Mouse (Mus musculus) testis, adult 2 months (tissue): Measurements from ENCODE around the gene Tia1. TPM values are rescaled to one million over a fixed set of nuclear protein-coding genes. Genes with fewer than 3 reads are reported as not detected.

Source experiments
- H3K27ac ChIP-seq: fragments of 200-500 bp; 2 replicates; pipeline ENCODE4 v1.5.1; 2012; ENCODE audit warnings: low read depth, low read length; ENCODE audit not compliant: control insufficient read depth, insufficient read depth
- H3K27me3 ChIP-seq: fragments of 200-500 bp; 2 replicates; pipeline ENCODE4 v1.6.1; 2012; ENCODE audit warnings: mild to moderate bottlenecking, low read length, moderate library complexity; ENCODE audit not compliant: control insufficient read depth, insufficient read depth
- H3K36me3 ChIP-seq: fragments of 200-500 bp; 2 replicates; pipeline ENCODE4 v1.6.1; 2012; ENCODE audit warnings: mild to moderate bottlenecking, low read length; ENCODE audit not compliant: control insufficient read depth, insufficient read depth
- H3K4me1 ChIP-seq: fragments of 200-500 bp; 2 replicates; pipeline ENCODE4 v1.6.1; 2012; ENCODE audit warnings: low read length; ENCODE audit not compliant: control insufficient read depth, insufficient read depth
- H3K4me3 ChIP-seq: fragments of 200-500 bp; 2 replicates; pipeline ENCODE4 v1.5.1; 2012; ENCODE audit warnings: low read depth, mild to moderate bottlenecking, low read length, moderate library complexity, mixed read lengths; ENCODE audit not compliant: control insufficient read depth
- CTCF ChIP-seq: fragments of 200-500 bp; IDR thresholded peaks from 2 replicates; pipeline ENCODE4 v1.5.1; 2012; ENCODE audit warnings: low read depth, mild to moderate bottlenecking, inconsistent platforms, low read length, moderate library complexity; ENCODE audit not compliant: control insufficient read depth, insufficient read depth, insufficient replicate concordance
- POLR2A ChIP-seq: fragments of 200-500 bp; IDR thresholded peaks from 2 replicates; pipeline ENCODE4 v1.6.1; 2012; ENCODE audit warnings: low read depth, mild to moderate bottlenecking, inconsistent platforms, low read length, moderate library complexity; ENCODE audit not compliant: control insufficient read depth
- polyA plus RNA-seq: library from polyadenylated mRNA; depleted of rRNA; stranded (reverse); fragments of >200 nt; gene quantifications from 2 replicates; pipeline ENCODE4 v1.2.3, GENCODE M21; 2012

The Tia1 gene
- polyA plus RNA-seq, 1 experiment: 9.7 TPM

DNA sequence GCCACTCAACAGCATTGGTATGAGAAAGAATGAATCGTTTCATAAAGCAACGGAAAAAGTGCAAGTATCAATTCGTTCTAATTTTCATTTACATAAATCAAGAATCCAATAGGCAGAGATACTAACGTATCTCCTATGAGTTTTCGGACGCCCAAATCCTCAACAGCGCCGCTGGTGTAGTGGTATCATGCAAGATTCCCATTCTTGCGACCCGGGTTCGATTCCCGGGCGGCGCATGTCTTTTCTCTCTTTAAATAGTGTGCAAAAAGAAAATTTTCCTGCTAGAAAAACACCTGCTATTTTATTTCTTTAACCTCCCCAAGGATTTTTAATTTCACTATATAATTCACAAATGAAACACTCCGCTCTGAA, 305 bp upstream of the Tia1 start:
- 0 out of 2 replicates have a peak, but pooled peaks cover 1% of the 10 kb centered on the region for H3K36me3 ChIP-seq
- H3K4me1 ChIP-seq: no peaks in the 10 kb centered on the region; the same call in 1 of the 2 replicates
- no peak for TF ChIP-seq POLR2A
- no peak for TF ChIP-seq CTCF
- no peak overlapping the region for H3K27ac ChIP-seq
- no peaks in the 10 kb centered on the region for H3K27me3 ChIP-seq
- H3K4me3 ChIP-seq: peak overlapping the region; percentile 90

DNA sequence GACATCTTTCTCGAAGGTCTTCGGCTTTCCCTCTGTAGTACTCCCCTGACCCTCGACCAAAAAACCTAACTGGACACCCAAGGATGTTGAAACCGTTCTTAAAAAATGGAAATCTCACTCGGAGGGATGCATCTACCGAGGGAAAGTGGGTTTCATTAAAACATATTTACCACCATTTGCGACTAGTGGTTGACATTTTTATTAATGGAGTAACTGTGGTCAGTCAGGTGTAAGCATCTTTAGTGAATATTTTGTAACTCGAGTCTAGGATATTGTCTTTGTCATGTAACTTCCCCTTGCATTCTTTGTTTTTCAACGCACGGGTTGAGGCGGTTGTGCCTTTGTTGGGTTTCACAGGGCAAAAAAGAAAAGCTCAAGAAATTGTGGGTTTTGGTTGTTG, 977 bp downstream of the Tia1 start:
- 0 out of 2 replicates have a peak, but pooled peaks cover 1% of the 10 kb centered on the region for H3K36me3 ChIP-seq
- TF ChIP-seq POLR2A (no peak), CTCF (no peak)
- H3K4me3 ChIP-seq: peak overlapping the region; percentile 90
- H3K27ac ChIP-seq: peak overlapping the region; percentile 5; the same call in 1 of the 2 replicates
- H3K27me3 ChIP-seq: no peaks in the 10 kb centered on the region
- H3K4me1 ChIP-seq: no peaks in the 10 kb centered on the region; the same call in 1 of the 2 replicates

DNA sequence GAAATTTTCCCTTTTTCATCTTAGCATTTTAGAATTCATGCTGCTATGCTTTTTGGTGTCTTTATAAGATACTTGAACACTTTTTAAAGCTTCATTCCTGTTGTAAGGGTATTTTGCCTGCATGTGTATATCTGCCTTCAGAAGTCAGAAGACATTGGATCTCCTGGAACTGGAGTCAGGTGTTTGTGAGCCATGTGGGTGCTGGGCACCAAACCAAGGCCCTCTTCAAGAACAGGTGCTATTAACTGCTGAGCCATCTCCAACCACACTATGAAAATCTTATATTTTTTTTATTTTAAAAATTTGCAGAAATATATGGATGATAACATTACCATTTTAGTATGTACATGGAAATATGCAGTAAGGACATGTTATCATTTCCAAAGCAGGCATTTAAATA, 2.3 kb downstream of the Tia1 start:
- no peaks in the 10 kb centered on the region; the same call in 1 of the 2 replicates for H3K4me1 ChIP-seq
- H3K27me3 ChIP-seq: no peaks in the 10 kb centered on the region
- H3K4me3 ChIP-seq: no peak overlapping the region
- TF ChIP-seq POLR2A (no peak), CTCF (no peak)
- no peak overlapping the region for H3K27ac ChIP-seq
- 0 out of 2 replicates have a peak, but pooled peaks cover 1% of the 10 kb centered on the region for H3K36me3 ChIP-seq

DNA sequence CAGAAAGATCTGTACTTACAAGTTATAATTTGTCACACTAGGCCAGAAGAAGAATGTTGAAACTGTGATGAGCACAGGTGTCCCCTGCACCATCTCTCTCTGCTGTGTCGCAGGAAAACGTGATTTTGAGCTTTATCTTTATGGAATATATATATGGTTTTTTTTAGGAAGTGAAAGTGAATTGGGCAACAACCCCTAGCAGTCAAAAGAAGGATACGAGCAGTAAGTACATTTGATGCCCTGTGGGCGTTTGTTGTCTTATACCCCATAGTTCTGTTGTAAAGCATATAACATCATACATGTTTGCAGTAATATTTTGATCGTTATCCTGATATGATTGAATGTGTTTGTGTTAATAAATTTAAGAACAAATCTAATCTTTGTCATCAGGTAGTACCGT, 14.7 kb downstream of the Tia1 start:
- Histone ChIP-seq H3K27me3 (no peaks in the 10 kb centered on the region), H3K27ac (no peak overlapping the region), H3K4me3 (no peak overlapping the region), H3K4me1 (no peaks in the 10 kb centered on the region), H3K36me3 (peaks cover 4% of the 10 kb centered on the region)
- TF ChIP-seq CTCF: no peak
- no peak for TF ChIP-seq POLR2A

DNA sequence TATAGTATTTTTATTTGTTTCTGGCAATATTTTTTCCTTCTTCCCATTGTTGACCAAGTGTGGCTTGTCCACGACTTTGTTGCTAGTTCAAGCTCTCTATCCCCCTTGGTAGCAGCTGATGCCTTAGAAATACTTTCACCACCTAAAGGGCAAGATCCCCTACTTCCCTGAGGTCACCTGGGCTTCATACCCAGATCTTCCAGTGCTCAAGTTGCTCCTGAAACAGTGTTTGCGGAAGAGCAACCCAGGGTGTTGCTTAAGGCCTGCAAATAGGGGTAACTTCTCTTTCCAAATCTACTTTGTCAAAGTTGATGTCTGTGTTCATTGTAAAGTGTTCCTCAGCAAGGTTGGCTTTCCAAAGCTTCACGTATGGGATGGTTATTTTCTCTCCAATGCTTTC, 15.2 kb downstream of the Tia1 start:
- H3K27ac ChIP-seq: no peak overlapping the region
- no peaks in the 10 kb centered on the region for H3K27me3 ChIP-seq
- TF ChIP-seq CTCF (no peak), POLR2A (no peak)
- no peaks in the 10 kb centered on the region for H3K4me1 ChIP-seq
- no peak overlapping the region for H3K4me3 ChIP-seq
- H3K36me3 ChIP-seq: peaks cover 5% of the 10 kb centered on the region

DNA sequence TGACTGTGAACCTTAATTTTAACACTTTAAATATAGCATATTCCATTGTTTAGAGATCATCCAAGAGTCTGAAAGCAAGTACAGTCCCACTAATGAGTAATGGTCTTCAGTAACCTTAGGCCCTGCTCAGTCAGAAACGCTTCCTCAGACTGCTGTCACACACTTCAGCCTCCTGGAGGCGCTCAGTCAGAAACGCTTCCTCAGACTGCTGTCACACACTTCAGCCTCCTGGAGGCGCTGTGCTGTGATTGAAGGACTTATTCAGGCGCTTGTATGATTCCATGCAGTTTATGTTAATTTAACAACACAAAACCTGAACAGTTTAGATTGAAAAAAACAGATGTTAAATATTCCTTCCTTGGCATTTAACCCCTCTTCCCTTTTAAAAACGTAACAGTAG, 16.5 kb downstream of the Tia1 start:
- Histone ChIP-seq H3K27me3 (no peaks in the 10 kb centered on the region), H3K4me3 (no peak overlapping the region), H3K4me1 (no peaks in the 10 kb centered on the region), H3K36me3 (peaks cover 6% of the 10 kb centered on the region), H3K27ac (no peak overlapping the region)
- TF ChIP-seq CTCF (peak; percentile 38; the same call in 1 of the 2 replicates), POLR2A (no peak)

DNA sequence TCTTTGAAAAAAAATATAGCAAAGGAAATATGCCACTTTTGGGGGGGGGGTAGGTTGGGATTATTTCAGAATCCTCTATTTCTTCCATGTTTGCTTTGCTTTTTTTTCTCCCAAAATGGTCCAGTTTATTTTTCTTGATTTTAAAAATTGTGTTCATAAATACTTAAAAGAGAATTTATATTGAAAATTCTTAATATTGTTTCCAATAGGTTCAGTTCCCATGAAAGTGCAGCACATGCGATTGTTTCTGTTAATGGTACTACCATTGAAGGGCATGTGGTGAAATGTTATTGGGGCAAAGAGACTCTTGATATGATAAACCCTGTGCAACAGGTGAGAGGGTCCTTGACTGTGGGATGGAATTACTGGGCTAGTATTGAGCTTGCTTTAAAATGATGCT, 22.3 kb downstream of the Tia1 start, which contains the start of gene Gm44790:
TSS of gene Gm44790 (plus strand) at position 301 of the 400 bp plus-strand sequence.
- Histone ChIP-seq H3K27ac (no peak within 1 kb of the TSS), H3K36me3 (peaks cover 5% of the 10 kb centered on the region), H3K27me3 (no peaks in the 10 kb centered on the region), H3K4me1 (no peaks in the 10 kb centered on the region), H3K4me3 (no peak within 1 kb of the TSS)
- TF ChIP-seq CTCF (no peak), POLR2A (no peak)

DNA sequence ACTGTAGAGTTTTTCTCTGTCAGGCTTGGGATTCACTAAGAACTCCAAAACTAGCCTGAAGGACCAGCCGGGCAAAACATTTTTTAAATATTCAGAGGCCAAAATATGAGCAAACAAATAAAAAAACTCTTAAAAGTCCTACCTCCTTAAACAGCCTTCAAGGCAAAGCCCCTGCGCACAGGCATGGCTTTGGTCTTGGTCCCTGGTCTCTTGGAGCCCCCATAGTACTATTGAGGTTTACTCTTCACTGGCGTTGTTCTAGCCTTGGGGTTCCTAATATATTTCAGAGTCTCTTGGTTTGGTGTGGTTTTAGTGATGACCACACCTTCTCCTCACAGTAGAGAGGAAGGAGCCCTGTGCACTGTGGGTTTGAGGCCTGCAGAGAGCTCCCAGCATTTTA, 27.5 kb downstream of the Tia1 start:
- Histone ChIP-seq H3K27ac (no peak overlapping the region), H3K36me3 (peaks cover 2% of the 10 kb centered on the region), H3K4me3 (no peak overlapping the region), H3K27me3 (no peaks in the 10 kb centered on the region), H3K4me1 (no peaks in the 10 kb centered on the region)
- TF ChIP-seq POLR2A (no peak), CTCF (no peak)
